Mouse (Mus musculus) intestine, embryonic 14.5 days (tissue): ENCODE data around the gene Scrg1. TPM values are rescaled to one million over a fixed set of nuclear protein-coding genes. Genes with fewer than 3 reads are reported as not detected.

Experiments used
- ATAC-seq: fragments of 200-750 bp; cut with Nextera tagmentation; replicated peaks from 2 replicates; pipeline ENCODE4 v1.8.0; 2017; ENCODE audit warnings: low read depth, moderate number of reproducible peaks, moderate TSS enrichment, moderate library complexity; ENCODE audit not compliant: low FRiP score, low TSS enrichment
- DNase-seq: peaks from one replicate; pipeline ENCODE4 v3.0.0-alpha.2; 2018; ENCODE audit warnings: low spot score
- H3K27ac ChIP-seq: fragments of 300-500 bp; sonication (generic); 2 replicates; pipeline ENCODE4 v1.5.1; 2014; ENCODE audit warnings: low read depth, mild to moderate bottlenecking, control low read depth
- H3K27me3 ChIP-seq: fragments of 300-500 bp; sonication (generic); replicated peaks from 2 replicates; pipeline ENCODE4 v1.6.1; 2014; ENCODE audit warnings: low read length, control low read depth; ENCODE audit not compliant: control insufficient read depth, insufficient read depth
- H3K36me3 ChIP-seq: fragments of 300-500 bp; sonication (generic); 2 replicates; pipeline ENCODE4 v1.6.1; 2014; ENCODE audit warnings: low read length, control low read depth; ENCODE audit not compliant: control insufficient read depth, insufficient read depth
- H3K4me1 ChIP-seq: fragments of 300-500 bp; sonication (generic); replicated peaks from 2 replicates; pipeline ENCODE4 v1.6.1; 2014; ENCODE audit warnings: low read length, control low read depth, mixed read lengths; ENCODE audit not compliant: control insufficient read depth, insufficient read depth
- H3K4me2 ChIP-seq: fragments of 300-500 bp; sonication (generic); 2 replicates; pipeline ENCODE4 v1.6.1; 2014; ENCODE audit warnings: low read length
- H3K4me3 ChIP-seq: fragments of 300-500 bp; sonication (generic); 2 replicates; pipeline ENCODE4 v1.5.1; 2014; ENCODE audit warnings: low read depth, low read length, control low read depth, mixed read lengths
- H3K9ac ChIP-seq: fragments of 300-500 bp; sonication (generic); 2 replicates; pipeline ENCODE4 v1.6.1; 2014; ENCODE audit warnings: mild to moderate bottlenecking, low read length
- H3K9me3 ChIP-seq: fragments of 300-500 bp; sonication (generic); 2 replicates; pipeline ENCODE4 v1.6.1; 2016; ENCODE audit warnings: low read length, control low read depth; ENCODE audit not compliant: control insufficient read depth
- WGBS: fragments of 180-500 bp; shearing (Covaris S2); extraction: QIAGEN DNeasy Blood & Tissue Kit; methylation state at CpG from one replicate; pipeline ENCODE4 v1.1.7; 2014; 5-methylcytosine and 5-hydroxymethylcytosine counted together
- polyA plus RNA-seq: library from polyadenylated mRNA; unstranded; fragments of >200 nt; fragmentation: Nextera tagmentation; extraction: Ambion mirVana; gene quantifications from 2 replicates; pipeline ENCODE4 v1.2.1, GENCODE M21; 2014

Gene Scrg1
- polyA plus RNA-seq, 1 experiment from 2014 or later, result 0.54 TPM

DNA sequence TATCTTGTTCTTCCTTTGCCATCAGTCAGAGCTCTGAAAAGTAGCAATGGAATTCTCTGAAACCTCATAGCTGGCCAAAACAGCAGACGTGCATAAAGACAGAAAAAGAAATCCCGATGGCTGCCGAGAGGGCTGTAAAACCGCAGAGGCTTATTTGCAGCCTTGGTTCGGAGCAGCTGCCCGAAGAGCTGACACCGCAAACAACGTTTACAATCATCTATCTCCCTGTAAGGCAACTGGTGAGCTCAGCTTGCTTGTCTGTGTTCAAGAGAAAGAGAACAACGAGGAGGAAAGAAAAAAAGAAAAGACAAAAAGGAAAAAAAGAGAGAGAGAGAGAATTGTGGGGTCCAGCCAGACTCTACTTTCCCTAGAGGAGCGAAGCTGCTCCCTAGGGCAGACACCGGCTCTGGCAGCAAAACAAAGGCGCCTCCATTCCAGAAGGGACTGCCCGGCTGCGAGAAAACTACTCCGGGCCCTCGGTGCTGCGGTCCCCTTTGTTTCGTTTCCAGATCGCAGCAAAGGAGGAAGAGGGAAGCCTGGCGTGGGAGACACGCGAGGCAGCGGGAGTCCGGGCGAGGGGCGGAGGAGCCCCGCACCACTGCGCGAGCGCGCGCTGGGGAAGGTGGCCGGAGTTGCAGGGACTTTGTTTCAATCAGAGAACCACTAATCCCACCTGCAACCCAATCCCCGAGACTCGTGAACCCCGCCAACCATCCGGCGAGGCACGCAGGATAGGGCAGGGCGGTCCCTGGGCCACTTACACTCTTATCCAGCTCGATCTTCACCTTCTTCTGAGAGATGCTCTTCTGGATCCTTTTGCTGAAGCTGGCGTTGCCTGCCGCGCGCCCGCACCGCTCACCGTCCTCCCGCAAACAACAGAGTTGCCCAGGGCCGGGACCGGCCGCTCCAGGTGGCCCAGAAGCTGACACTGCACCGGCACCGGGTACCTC lies 31.0 kb downstream of the Scrg1 start:
- Histone ChIP-seq H3K9ac (peak overlapping the region; percentile 88), H3K36me3 (peaks cover 15% of the 10 kb centered on the region), H3K27me3 (no peaks in the 10 kb centered on the region), H3K4me3 (peak overlapping the region; percentile 90), H3K4me2 (peak overlapping the region; percentile 71), H3K27ac (peak overlapping the region; percentile 93), H3K4me1 (peaks cover 9% of the 10 kb centered on the region), H3K9me3 (no peaks in the 10 kb centered on the region)
- DNase-seq (peak; percentile 85), ATAC-seq (peak; percentile 60)
- WGBS, result under 1% methylated on average over 54 of the region's 54 CpGs

DNA sequence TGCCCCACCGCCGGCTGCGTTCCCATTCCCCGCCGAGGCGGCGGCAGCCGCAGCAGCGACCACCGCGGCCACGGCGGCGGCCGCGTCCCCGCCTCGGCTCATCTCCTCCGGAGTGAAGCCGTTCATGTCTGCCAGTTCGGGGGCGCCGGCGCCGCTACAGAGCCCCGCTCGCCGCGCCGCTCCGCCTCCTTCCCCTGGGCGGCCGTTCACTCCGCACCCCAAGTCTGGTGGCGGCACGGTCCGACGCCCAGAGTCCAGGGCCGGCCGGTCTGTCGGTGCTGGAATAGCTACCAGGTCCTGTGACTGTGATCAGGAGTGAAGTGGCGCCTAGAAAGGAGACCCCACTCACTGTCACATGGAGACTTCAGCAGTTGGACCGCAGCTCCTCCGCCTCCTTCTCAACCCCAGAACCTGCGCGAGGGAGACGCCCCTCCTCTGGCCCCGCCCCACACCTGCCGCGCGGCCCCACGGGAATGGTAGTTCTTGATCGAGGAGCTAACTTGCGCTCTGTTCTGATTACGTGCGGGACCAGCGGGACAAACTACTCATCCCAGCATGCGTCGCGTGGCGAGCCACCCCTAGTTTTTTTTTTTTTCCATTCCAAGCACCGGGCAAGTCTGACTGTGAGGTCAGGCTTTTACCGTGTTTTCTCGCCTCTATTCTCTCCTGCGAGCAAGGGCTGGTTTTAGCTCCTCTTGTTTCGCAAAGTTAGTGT lies 31.9 kb downstream of the Scrg1 start, which contains the start of gene Sap30:
Sap30 (minus strand) TSS at position 420 of the 715 bp plus-strand sequence.
- Histone ChIP-seq H3K4me2 (peak within 1 kb of the TSS; percentile 89), H3K27me3 (no peaks in the 10 kb centered on the region), H3K4me1 (peaks cover 9% of the 10 kb centered on the region), H3K36me3 (peaks cover 7% of the 10 kb centered on the region; the same call in 1 of the 2 replicates), H3K4me3 (peak within 1 kb of the TSS; percentile 90), H3K9me3 (no peaks in the 10 kb centered on the region), H3K27ac (peak within 1 kb of the TSS; percentile 93), H3K9ac (peak within 1 kb of the TSS; percentile 88)
- DNase-seq (peak; percentile 99), ATAC-seq (peak; percentile 96)
- under 1% methylated on average over 66 of the region's 66 CpGs for WGBS

DNA sequence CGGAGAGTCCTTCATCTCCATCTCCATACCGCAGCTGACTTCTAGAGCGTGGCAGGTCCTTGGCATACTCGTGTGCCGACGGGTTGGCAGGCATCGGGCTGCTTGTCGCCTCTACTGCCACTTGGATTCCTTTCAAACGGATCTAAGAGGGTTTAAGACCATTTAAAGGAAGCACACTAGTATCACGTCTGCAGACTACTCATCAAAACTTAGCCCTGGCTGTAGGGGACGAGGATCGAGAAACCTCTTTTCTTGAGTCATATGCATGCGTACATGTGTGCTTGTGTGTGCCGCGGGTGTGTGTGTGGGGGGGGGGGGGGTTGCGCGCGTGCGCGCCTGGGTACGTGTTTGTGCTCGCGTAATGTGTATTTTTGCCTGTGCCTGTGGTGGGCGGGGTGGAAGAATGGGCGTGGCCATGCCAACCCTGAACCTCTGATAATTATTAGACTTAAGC lies 32.6 kb downstream of the Scrg1 start:
- Histone ChIP-seq H3K4me2 (peak overlapping the region; percentile 89), H3K36me3 (0 out of 2 replicates have a peak, but pooled peaks cover 3% of the 10 kb centered on the region), H3K27ac (peak overlapping the region; percentile 89), H3K27me3 (no peaks in the 10 kb centered on the region), H3K9ac (peak overlapping the region; percentile 65), H3K9me3 (no peaks in the 10 kb centered on the region), H3K4me1 (peaks cover 9% of the 10 kb centered on the region), H3K4me3 (peak overlapping the region; percentile 90)
- ATAC-seq (peak; percentile 29), DNase-seq (peak; percentile 79)
- WGBS, result under 1% methylated on average over 25 of the region's 25 CpGs

DNA sequence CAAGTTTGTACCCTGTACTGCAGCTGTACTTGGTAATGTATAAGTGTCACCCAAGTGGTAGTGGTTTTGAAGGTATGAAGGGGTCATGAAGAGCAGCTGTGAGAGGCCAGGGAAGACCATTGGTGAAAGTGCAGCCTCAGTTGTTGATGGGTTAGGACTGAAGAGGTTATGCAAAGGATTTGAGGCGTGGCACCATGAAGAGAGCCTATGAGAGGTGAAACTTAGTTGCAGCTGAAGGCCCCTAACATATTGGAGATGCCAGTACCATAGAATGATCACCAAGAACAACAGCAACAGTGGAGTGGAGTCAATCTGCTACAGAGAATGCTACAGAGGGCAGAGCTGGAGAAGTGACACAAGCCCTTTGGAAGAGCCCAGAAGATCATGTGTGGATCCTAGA lies 33.6 kb downstream of the Scrg1 start:
- no peak overlapping the region for H3K4me3 ChIP-seq
- DNase-seq (no peak), ATAC-seq (no peak)
- WGBS, result 96% methylated on average over 1 of the region's 1 CpGs
- H3K4me1 ChIP-seq, result peaks cover 9% of the 10 kb centered on the region
- H3K9me3 ChIP-seq, result no peaks in the 10 kb centered on the region
- H3K9ac ChIP-seq, result no peak overlapping the region
- no peaks in the 10 kb centered on the region for H3K27me3 ChIP-seq
- H3K36me3 ChIP-seq, result no peaks in the 10 kb centered on the region
- no peak overlapping the region for H3K27ac ChIP-seq
- no peak overlapping the region for H3K4me2 ChIP-seq

DNA sequence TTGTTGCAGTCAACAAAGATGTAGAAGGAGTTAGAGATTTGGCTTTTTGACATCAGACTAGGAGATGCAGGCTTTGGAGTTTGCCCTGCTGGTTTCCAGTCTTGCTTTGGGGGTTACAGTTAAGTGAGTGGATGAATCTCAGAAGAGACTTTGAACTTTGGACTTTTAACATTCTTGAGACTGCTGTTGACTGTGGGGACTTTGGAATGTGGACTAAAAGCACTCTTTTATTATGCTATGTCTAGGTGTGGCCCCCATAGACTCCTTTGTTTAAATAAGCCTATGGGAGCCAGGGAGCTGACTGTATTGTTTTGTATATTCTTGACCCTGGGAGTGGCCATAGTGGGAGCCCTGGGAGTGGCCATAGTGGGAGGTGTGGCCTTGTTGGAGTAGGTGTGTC lies 34.2 kb downstream of the Scrg1 start:
- Histone ChIP-seq H3K9me3 (no peaks in the 10 kb centered on the region), H3K4me3 (no peak overlapping the region), H3K9ac (no peak overlapping the region), H3K36me3 (no peaks in the 10 kb centered on the region), H3K4me1 (peaks cover 9% of the 10 kb centered on the region), H3K4me2 (no peak overlapping the region), H3K27me3 (no peaks in the 10 kb centered on the region), H3K27ac (no peak overlapping the region)
- ATAC-seq (0 out of 2 replicates have a peak, but pooled peaks have one; percentile 4), DNase-seq (no peak)

DNA sequence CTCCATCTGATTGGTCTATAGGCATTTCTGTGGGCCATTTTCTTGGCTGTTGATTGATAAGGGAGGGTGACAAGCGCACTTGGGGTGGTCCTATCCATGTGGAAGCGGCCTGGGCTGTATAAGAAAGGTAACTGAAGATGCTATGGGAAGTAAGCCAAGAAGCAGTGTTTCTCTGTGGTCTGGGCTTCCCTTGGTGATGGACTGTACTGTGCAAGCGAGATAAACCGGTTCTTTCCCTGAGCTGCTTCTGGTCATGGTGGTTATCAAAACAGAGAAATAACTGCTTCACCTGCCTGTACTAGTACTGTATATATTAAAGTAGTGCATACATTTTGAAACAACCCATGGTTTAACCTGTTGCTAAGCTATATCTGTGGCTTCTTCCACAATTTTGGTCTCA lies 36.1 kb downstream of the Scrg1 start:
- no peaks in the 10 kb centered on the region for H3K9me3 ChIP-seq
- ATAC-seq (no peak), DNase-seq (no peak)
- H3K4me2 ChIP-seq, result no peak overlapping the region
- 85% methylated on average over 4 of the region's 4 CpGs for WGBS
- no peak overlapping the region for H3K27ac ChIP-seq
- H3K4me3 ChIP-seq, result no peak overlapping the region
- no peaks in the 10 kb centered on the region for H3K4me1 ChIP-seq
- no peaks in the 10 kb centered on the region for H3K36me3 ChIP-seq
- H3K27me3 ChIP-seq, result no peaks in the 10 kb centered on the region
- no peak overlapping the region for H3K9ac ChIP-seq

DNA sequence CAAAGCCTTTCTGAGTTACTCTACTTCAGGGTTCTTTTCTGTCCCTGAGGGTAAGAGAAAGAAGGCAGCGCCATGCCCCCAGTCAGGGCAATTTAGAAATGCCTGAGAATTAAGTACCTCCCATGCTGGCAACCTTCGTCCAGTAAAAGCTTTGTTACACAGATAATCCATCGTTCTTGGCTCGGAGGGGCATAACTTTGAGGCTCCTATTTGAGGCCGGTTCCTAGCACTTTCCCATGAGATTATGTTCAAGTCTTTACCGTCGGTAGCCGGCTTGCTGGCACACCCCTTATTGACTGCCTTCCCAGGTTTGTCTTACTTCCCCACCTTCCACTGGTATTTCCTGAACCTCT lies 42.7 kb downstream of the Scrg1 start:
- Histone ChIP-seq H3K4me1 (no peaks in the 10 kb centered on the region), H3K4me3 (no peak overlapping the region), H3K36me3 (no peaks in the 10 kb centered on the region), H3K9me3 (no peaks in the 10 kb centered on the region), H3K4me2 (no peak overlapping the region), H3K9ac (no peak overlapping the region), H3K27me3 (no peaks in the 10 kb centered on the region), H3K27ac (no peak overlapping the region)
- DNase-seq (no peak), ATAC-seq (no peak)
- 67% methylated on average over 8 of the region's 8 CpGs for WGBS

DNA sequence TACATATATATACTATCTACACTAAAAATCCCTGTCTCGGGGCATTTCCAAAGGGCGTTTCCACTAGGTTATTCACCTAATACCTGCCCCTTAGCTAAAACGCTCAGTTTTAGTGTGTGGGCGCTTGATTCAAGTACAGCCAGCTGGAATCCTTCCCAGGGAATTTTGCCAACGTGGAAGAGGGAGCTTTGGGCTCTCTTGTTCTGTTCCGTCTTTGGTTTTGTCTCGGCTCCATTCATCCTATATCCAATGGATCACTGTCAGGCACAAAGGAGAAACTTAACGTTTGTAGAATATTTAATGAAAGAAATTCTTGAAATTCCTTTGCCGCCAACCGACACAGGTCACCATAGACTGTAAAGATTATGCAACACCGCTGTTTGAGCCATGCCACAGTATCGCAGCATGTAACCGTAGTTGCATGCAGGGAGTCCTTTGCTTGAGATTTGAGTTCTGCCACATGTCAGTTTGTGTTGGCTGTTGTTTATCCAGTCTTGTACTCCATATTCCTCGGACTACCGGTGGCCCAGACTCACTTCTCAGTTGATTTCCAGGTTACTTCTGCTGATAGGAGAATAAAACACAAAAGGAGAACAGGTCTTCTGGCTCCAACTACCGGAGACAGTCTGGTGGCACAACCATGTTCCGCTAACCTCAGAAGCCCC lies 43.3 kb downstream of the Scrg1 start:
- no peak overlapping the region for H3K4me2 ChIP-seq
- no peaks in the 10 kb centered on the region for H3K36me3 ChIP-seq
- no peaks in the 10 kb centered on the region for H3K9me3 ChIP-seq
- no peak overlapping the region for H3K4me3 ChIP-seq
- H3K4me1 ChIP-seq, result no peaks in the 10 kb centered on the region
- H3K27ac ChIP-seq, result no peak overlapping the region
- peak; percentile 53 for DNase-seq
- H3K27me3 ChIP-seq, result no peaks in the 10 kb centered on the region
- 53% methylated on average over 17 of the region's 17 CpGs for WGBS
- no peak for ATAC-seq
- no peak overlapping the region for H3K9ac ChIP-seq
